Mouse (Mus musculus): ENCODE results near the gene Fam110c.

Gene Fam110c

GRCm38 (mm10) chr12:31101821-31102220, 28.2 kb downstream of the Fam110c start:
- DNase-seq (ENCODE audit: low spot score in 2 of 2): peak in 1 of 2 experiments; percentile 38

GRCm38 (mm10) chr12:31116005-31116466, 42.4 kb downstream of the Fam110c start:
- peak; percentile 52 to 62 for DNase-seq (ENCODE audit: low spot score in 2 of 2)

GRCm38 (mm10) chr12:31120535-31120934, 46.9 kb downstream of the Fam110c start:
- DNase-seq (ENCODE audit: low spot score in 2 of 2): no peak

GRCm38 (mm10) chr12:31122892-31123622, 49.4 kb downstream of the Fam110c start:
- DNase-seq (ENCODE audit: low spot score in 2 of 2): no peak

GRCm38 (mm10) chr12:31126071-31126470, 52.4 kb downstream of the Fam110c start:
- no peak for DNase-seq (ENCODE audit: low spot score in 2 of 2)

- no peak for DNase-seq (ENCODE audit: low spot score in 2 of 2)
Observed at GRCm38 (mm10) chr12:31129548-31129947, 55.9 kb downstream of the Fam110c start.

Data from urinary bladder, postnatal 36 days (tissue).